Mouse (Mus musculus): ENCODE results near the gene Gm49388. TPM values are rescaled to one million over a fixed set of nuclear protein-coding genes. Genes with fewer than 3 reads are reported as not detected.

Gm49388 gene
- polyA plus RNA-seq, 1 experiment from 2014 or later, result not detected

DNA sequence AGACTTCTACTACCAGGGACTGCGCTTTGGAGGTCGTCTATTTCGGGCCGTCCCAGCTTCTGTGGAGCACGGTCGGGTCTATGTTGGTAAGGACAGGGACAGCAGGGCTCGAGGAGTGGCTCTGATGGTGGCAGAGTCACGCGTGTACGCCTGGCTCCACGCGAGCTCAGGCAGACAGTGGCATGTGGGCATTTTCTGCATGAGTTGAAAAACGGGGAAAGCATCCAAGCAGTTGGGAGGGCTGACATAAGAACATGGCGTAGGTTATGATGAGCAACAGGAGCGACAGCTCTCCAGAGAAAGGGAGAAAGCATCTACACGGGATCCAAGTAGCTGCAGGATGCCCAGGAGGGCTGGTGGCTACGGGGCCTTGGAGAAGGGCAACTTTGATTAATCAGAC is 16.9 kb downstream of the Gm49388 start:
- Histone ChIP-seq H3K36me3 (ENCODE audit: control insufficient read depth, insufficient read depth, low read length) (peaks cover 31% of the 10 kb centered on the region), H3K27me3 (ENCODE audit: control insufficient read depth, insufficient read depth, low read length) (no peaks in the 10 kb centered on the region), H3K4me2 (replicated peaks; ENCODE audit: low read depth, low read length) (no peak overlapping the region), H3K27ac (ENCODE audit: low read length) (no peak overlapping the region), H3K4me3 (ENCODE audit: low read depth, low read length) (no peak overlapping the region), H3K9me3 (ENCODE audit: control insufficient read depth, low read depth, low read length) (no peaks in the 10 kb centered on the region), H3K4me1 (ENCODE audit: control insufficient read depth, insufficient read depth, low read length) (no peaks in the 10 kb centered on the region; the same call in 1 of the 2 replicates), H3K9ac (replicated peaks; ENCODE audit: low read depth, low read length) (no peak overlapping the region)
- ATAC-seq (ENCODE audit: insufficient number of reproducible peaks, insufficient read depth, low FRiP score, low read depth), result no peak
- WGBS, result 90% methylated on average over 17 of the region's 17 CpGs

DNA sequence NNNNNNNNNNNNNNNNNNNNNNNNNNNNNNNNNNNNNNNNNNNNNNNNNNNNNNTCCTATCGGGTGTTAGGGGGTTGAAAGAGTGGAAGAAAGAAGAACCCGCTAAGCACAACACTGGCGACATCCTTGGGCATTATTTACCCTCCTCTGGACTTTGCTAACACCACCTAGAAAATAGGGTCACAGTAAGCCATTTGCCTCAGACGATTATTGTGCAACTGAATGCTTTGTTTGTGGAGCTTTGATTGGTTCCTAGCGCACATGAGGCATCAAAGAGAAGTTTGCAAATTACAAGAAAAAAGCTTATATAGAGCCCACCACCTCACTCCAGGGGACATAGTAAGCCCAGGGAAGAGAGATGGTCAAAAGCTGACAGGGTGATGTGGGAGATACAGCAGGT is 23.4 kb downstream of the Gm49388 start:
- Histone ChIP-seq H3K36me3 (ENCODE audit: control insufficient read depth, insufficient read depth, low read length) (no peaks in the 10 kb centered on the region; the same call in none of the 2 replicates), H3K9ac (replicated peaks; ENCODE audit: low read depth, low read length) (no peak overlapping the region), H3K4me3 (ENCODE audit: low read depth, low read length) (no peak overlapping the region), H3K9me3 (ENCODE audit: control insufficient read depth, low read depth, low read length) (no peaks in the 10 kb centered on the region), H3K27ac (ENCODE audit: low read length) (no peak overlapping the region), H3K4me2 (replicated peaks; ENCODE audit: low read depth, low read length) (no peak overlapping the region), H3K27me3 (ENCODE audit: control insufficient read depth, insufficient read depth, low read length) (no peaks in the 10 kb centered on the region), H3K4me1 (ENCODE audit: control insufficient read depth, insufficient read depth, low read length) (no peaks in the 10 kb centered on the region)
- no peak for ATAC-seq (ENCODE audit: insufficient number of reproducible peaks, insufficient read depth, low FRiP score, low read depth)
- WGBS, result 67% methylated on average over 5 of the region's 5 CpGs

DNA sequence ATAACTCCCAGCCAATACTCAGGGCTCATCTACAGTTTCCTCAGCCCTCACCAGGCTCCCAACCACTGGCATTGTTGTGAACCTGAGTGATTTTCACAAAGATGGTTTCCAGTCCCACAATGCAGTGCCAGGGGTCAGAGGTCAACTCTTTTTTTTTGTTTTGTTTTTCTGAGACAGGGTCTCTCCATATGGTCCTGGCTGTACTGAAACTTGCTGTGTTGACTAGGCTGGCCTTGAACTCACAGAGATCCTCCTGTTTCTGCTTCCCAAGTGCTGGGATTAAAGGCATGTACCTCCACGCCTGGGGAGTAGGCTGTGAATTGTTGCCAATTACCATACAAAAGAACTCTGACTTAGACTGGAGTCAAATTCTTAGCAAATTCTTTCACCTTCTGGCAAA is 24.4 kb downstream of the Gm49388 start:
- 97% methylated on average over 1 of the region's 1 CpGs for whole genome bisulfite sequencing
- H3K27ac ChIP-seq (ENCODE audit: low read length), result no peak overlapping the region
- H3K4me1 ChIP-seq (ENCODE audit: control insufficient read depth, insufficient read depth, low read length), result no peaks in the 10 kb centered on the region
- H3K4me2 ChIP-seq (replicated peaks; ENCODE audit: low read depth, low read length), result no peak overlapping the region
- H3K27me3 ChIP-seq (ENCODE audit: control insufficient read depth, insufficient read depth, low read length), result no peaks in the 10 kb centered on the region
- no peak overlapping the region for H3K4me3 ChIP-seq (ENCODE audit: low read depth, low read length)
- H3K9me3 ChIP-seq (ENCODE audit: control insufficient read depth, low read depth, low read length), result no peaks in the 10 kb centered on the region
- H3K36me3 ChIP-seq (ENCODE audit: control insufficient read depth, insufficient read depth, low read length), result no peaks in the 10 kb centered on the region; the same call in none of the 2 replicates
- no peak overlapping the region for H3K9ac ChIP-seq (replicated peaks; ENCODE audit: low read depth, low read length)
- no peak for ATAC-seq (ENCODE audit: insufficient number of reproducible peaks, insufficient read depth, low FRiP score, low read depth)

DNA sequence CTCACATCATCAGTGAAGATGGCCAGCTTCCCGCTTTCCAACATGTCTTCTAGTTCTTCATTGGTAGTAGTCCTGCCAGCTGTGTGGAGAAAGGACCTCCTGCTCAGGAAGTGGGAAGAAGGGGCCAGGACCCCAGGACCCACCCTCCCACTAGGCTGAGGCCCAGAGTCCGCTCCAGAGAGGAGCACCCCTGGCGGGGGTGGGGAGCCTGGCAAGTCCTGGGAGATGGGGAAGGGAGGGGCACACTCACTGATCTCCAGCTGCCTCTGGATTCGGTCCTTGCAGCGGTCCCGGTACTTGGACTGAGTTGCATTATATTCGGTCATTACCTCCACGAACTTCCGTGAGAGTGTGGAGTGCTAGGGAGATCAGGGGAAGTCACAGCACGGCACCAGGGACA is 25.2 kb downstream of the Gm49388 start:
- ATAC-seq (ENCODE audit: insufficient number of reproducible peaks, insufficient read depth, low FRiP score, low read depth), result no peak
- 75% methylated on average over 10 of the region's 10 CpGs for WGBS

DNA sequence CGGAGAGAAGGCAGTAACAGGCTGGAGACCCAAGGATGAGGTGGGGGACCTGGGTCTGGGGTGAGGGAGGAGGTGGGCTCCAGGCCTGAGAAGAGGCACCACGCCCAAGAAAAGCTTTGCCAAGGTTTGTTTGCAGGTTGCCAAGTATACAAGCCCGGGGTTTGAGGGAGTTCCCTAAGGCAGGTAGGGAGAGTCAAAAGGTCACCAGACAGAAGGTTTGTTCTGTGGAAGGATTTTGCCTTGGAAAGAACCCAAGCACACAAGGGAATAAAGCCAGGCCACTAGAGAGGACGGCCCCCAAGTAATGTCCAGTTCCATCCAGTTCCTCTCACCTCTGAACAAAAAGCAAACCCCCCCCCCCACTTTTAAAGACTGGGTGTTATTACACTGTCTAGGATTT is 25.8 kb downstream of the Gm49388 start:
- WGBS, result 79% methylated on average over 4 of the region's 4 CpGs
- Histone ChIP-seq H3K36me3 (ENCODE audit: control insufficient read depth, insufficient read depth, low read length) (no peaks in the 10 kb centered on the region; the same call in none of the 2 replicates), H3K9me3 (ENCODE audit: control insufficient read depth, low read depth, low read length) (no peaks in the 10 kb centered on the region), H3K9ac (replicated peaks; ENCODE audit: low read depth, low read length) (no peak overlapping the region), H3K4me1 (ENCODE audit: control insufficient read depth, insufficient read depth, low read length) (no peaks in the 10 kb centered on the region), H3K27ac (ENCODE audit: low read length) (no peak overlapping the region), H3K4me2 (replicated peaks; ENCODE audit: low read depth, low read length) (no peak overlapping the region), H3K27me3 (ENCODE audit: control insufficient read depth, insufficient read depth, low read length) (no peaks in the 10 kb centered on the region), H3K4me3 (ENCODE audit: low read depth, low read length) (no peak overlapping the region)
- no peak for ATAC-seq (ENCODE audit: insufficient number of reproducible peaks, insufficient read depth, low FRiP score, low read depth)

More for the DNA sequence above, 25.2 kb downstream of the Gm49388 start:
- Histone ChIP-seq H3K9me3 (ENCODE audit: control insufficient read depth, low read depth, low read length) (no peaks in the 10 kb centered on the region), H3K27ac (ENCODE audit: low read length) (no peak overlapping the region), H3K4me3 (ENCODE audit: low read depth, low read length) (no peak overlapping the region), H3K9ac (replicated peaks; ENCODE audit: low read depth, low read length) (no peak overlapping the region), H3K36me3 (ENCODE audit: control insufficient read depth, insufficient read depth, low read length) (no peaks in the 10 kb centered on the region; the same call in none of the 2 replicates), H3K4me1 (ENCODE audit: control insufficient read depth, insufficient read depth, low read length) (no peaks in the 10 kb centered on the region), H3K27me3 (ENCODE audit: control insufficient read depth, insufficient read depth, low read length) (no peaks in the 10 kb centered on the region), H3K4me2 (replicated peaks; ENCODE audit: low read depth, low read length) (no peak overlapping the region)

DNA sequence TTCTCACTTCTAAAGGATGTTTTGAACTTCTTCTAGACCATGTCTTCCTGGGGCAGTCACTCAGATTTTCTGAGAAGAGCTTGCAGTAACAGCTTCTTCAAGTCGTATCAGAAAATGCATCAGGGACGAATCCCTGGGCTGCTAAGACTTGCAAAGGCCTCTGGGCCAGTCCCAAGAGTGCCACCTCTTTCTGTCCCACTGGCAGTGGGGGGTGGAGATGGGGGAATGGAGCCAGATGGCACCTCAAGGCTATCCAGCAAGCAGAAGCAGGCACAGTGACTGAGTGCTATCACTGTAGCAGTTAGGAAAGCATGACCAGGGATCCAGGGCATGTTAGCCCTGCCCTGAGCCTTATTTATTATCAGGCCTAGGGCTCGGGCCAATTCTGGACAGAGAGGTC is 26.9 kb downstream of the Gm49388 start:
- H3K9me3 ChIP-seq (ENCODE audit: control insufficient read depth, low read depth, low read length), result no peaks in the 10 kb centered on the region
- no peaks in the 10 kb centered on the region for H3K4me1 ChIP-seq (ENCODE audit: control insufficient read depth, insufficient read depth, low read length)
- H3K27me3 ChIP-seq (ENCODE audit: control insufficient read depth, insufficient read depth, low read length), result no peaks in the 10 kb centered on the region
- H3K4me2 ChIP-seq (replicated peaks; ENCODE audit: low read depth, low read length), result no peak overlapping the region
- 84% methylated on average over 3 of the region's 3 CpGs for WGBS
- H3K27ac ChIP-seq (ENCODE audit: low read length), result no peak overlapping the region
- no peak overlapping the region for H3K9ac ChIP-seq (replicated peaks; ENCODE audit: low read depth, low read length)
- H3K4me3 ChIP-seq (ENCODE audit: low read depth, low read length), result no peak overlapping the region
- H3K36me3 ChIP-seq (ENCODE audit: control insufficient read depth, insufficient read depth, low read length), result no peaks in the 10 kb centered on the region; the same call in none of the 2 replicates
- ATAC-seq (ENCODE audit: insufficient number of reproducible peaks, insufficient read depth, low FRiP score, low read depth), result no peak

DNA sequence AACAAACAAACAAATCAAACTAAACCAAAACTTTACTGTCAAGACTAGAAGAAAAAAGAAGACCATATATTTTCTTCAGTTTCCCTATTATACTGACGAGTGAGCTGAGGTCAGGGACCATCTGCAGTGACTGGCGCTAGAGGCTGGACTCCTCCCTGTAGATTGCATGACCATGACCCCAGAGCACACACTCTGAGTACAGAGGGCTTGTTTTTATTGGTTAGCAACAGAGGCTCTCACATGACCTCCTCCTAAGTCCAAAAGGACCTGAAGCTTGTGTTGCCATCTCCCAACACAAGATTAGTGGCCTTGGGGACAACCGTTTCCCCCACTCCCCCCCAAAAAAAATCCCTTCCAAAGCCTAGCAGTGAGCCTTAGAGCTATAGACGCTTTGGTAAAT is 28.4 kb downstream of the Gm49388 start:
- no peak for ATAC-seq (ENCODE audit: insufficient number of reproducible peaks, insufficient read depth, low FRiP score, low read depth)
- no peaks in the 10 kb centered on the region; the same call in 1 of the 2 replicates for H3K36me3 ChIP-seq (ENCODE audit: control insufficient read depth, insufficient read depth, low read length)
- no peak overlapping the region for H3K27ac ChIP-seq (ENCODE audit: low read length)

DNA sequence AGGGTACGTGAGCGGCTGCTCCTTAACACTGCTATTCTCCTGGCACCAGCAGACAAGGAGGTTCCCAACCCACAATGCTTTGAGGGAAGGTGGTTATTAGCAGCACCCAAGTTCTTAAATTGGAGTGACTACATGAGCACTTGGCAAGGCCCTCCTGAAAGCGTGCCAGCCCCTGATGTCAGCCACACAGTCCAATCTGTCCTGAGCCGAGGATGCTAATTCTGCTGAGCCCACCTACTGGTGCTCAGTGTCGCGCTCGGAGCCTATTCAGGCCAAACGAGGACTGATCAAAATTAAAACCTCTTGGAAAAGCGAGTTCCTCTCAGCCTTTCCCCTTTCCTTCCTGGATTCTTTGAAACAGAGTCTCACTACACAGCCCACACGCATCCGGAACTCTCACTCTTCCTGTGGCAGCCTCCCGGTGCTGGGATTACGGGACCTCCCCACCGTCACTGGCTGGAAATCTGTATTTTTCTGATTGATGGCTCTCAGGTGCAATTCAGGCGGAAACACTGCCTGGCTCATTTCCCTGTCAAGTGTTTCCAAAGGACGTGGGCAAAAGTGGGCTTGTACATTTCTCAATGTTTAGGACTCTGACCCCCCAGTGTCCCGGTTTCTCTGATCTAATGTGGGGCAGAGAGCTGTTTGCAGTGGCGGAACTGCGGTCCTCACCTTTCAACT is 29.0 kb downstream of the Gm49388 start:
- no peak overlapping the region for H3K27ac ChIP-seq (ENCODE audit: low read length)
- H3K27me3 ChIP-seq (ENCODE audit: control insufficient read depth, insufficient read depth, low read length), result no peaks in the 10 kb centered on the region
- no peak overlapping the region for H3K4me3 ChIP-seq (ENCODE audit: low read depth, low read length)
- H3K9me3 ChIP-seq (ENCODE audit: control insufficient read depth, low read depth, low read length), result no peaks in the 10 kb centered on the region
- 75% methylated on average over 19 of the region's 19 CpGs for WGBS
- ATAC-seq (ENCODE audit: insufficient number of reproducible peaks, insufficient read depth, low FRiP score, low read depth), result no peak
- no peaks in the 10 kb centered on the region; the same call in 1 of the 2 replicates for H3K36me3 ChIP-seq (ENCODE audit: control insufficient read depth, insufficient read depth, low read length)
- no peaks in the 10 kb centered on the region for H3K4me1 ChIP-seq (ENCODE audit: control insufficient read depth, insufficient read depth, low read length)
- H3K4me2 ChIP-seq (replicated peaks; ENCODE audit: low read depth, low read length), result no peak overlapping the region
- no peak overlapping the region for H3K9ac ChIP-seq (replicated peaks; ENCODE audit: low read depth, low read length)

More for the DNA sequence above, 28.4 kb downstream of the Gm49388 start:
- no peaks in the 10 kb centered on the region for H3K4me1 ChIP-seq (ENCODE audit: control insufficient read depth, insufficient read depth, low read length)
- no peak overlapping the region for H3K4me2 ChIP-seq (replicated peaks; ENCODE audit: low read depth, low read length)
- 70% methylated on average over 4 of the region's 4 CpGs for WGBS
- no peaks in the 10 kb centered on the region for H3K27me3 ChIP-seq (ENCODE audit: control insufficient read depth, insufficient read depth, low read length)
- no peak overlapping the region for H3K4me3 ChIP-seq (ENCODE audit: low read depth, low read length)
- H3K9me3 ChIP-seq (ENCODE audit: control insufficient read depth, low read depth, low read length), result no peaks in the 10 kb centered on the region
- no peak overlapping the region for H3K9ac ChIP-seq (replicated peaks; ENCODE audit: low read depth, low read length)
